Mouse (Mus musculus): ENCODE data around the gene Tspan17.

- TF ChIP-seq HCFC1 (IDR thresholded peaks at IDR 0.05; ENCODE audit: borderline replicate concordance, insufficient read depth, low read length) = no peak
- TF ChIP-seq ZC3H11A (IDR thresholded peaks at IDR 0.05; ENCODE audit: borderline replicate concordance, low read depth, low read length) = no peak
- no peak for TF ChIP-seq ZNF384 (IDR thresholded peaks at IDR 0.05; ENCODE audit: low read depth, low read length)
Measured at GRCm38 (mm10) chr13:54829450-54829849, 40.3 kb downstream of the Tspan17 start.

Measured in ES-E14 (cell line).